Mouse (Mus musculus): Measurements from ENCODE around the gene Phf19. TPM values are rescaled to one million over a fixed set of nuclear protein-coding genes. Genes with fewer than 3 reads are reported as not detected.
A peak's percentile ranks its signal among the peaks of the same experiment; 100 is the strongest.

Gene Phf19
- total and polyA plus RNA-seq, 3 experiments: 10.2 to 26.2 TPM; not detected in 1

DNA sequence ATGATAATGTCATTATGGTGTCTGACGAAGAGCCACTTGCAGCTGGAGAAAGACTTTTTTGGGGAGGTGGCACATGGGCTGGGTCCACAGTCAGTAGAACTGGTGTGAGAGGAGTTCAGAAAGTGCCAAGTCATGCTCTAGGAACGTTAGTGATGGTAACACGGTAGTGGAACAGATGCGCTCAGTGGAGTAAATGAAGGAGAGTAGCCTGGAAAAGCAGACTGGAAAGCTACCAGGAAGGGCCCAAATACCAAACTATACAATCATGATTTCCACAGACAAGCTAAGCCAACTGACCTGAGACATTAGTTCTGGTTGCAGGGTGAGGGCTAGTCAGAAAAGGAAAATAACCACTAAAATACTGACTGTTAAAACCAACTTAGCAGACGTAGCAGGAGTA, 44.1 kb downstream of the Phf19 start:
- peak; percentile 87 for DNase-seq (ENCODE audit: low read depth, low spot score)
- Histone ChIP-seq H3K79me2 (ENCODE audit: control insufficient read depth, insufficient read depth, low read length, poor library complexity) (peaks cover 48% of the 10 kb centered on the region), H3K27ac (ENCODE audit: control insufficient read depth, low read depth, low read length) (peak overlapping the region; percentile 78), H3K4me3 (ENCODE audit: control insufficient read depth in 1 of 2, insufficient read depth in 1 of 2, low read depth in 2 of 2, low read length in 2 of 2) (peak overlapping the region; percentile 57 to 61), H3K9me3 (replicated peaks; ENCODE audit: insufficient read depth, low read length) (no peaks in the 10 kb centered on the region), H3K36me3 (ENCODE audit: control insufficient read depth in 1 of 2, insufficient read depth in 2 of 2, low read length in 2 of 2) (peaks cover 15 to 19% of the 10 kb centered on the region in 2 experiments), H3K27me3 (ENCODE audit: control insufficient read depth in 1 of 2, insufficient read depth in 2 of 2, low read length in 2 of 2) (no peaks in the 10 kb centered on the region), H3K9ac (ENCODE audit: control insufficient read depth, low read depth, low read length, poor library complexity, severe bottlenecking) (peak overlapping the region; percentile 84), H3K4me1 (ENCODE audit: control insufficient read depth in 1 of 2, insufficient read depth in 2 of 2, low read length in 2 of 2) (peaks cover 3 to 9% of the 10 kb centered on the region in 2 experiments; a peak in 3 of 4 replicates)
- peak in 1 of 2 experiments; percentile 62; a peak in 2 of 4 replicates for TF ChIP-seq POLR2A (IDR thresholded peaks at IDR 0.05; ENCODE audit: control insufficient read depth in 1 of 2, insufficient read depth in 1 of 2, low read depth in 1 of 2, low read length in 2 of 2, poor library complexity in 1 of 2)
- peak; percentile 76 for TF ChIP-seq SIN3A (IDR thresholded peaks at IDR 0.05; ENCODE audit: low read length)
- TF ChIP-seq TBP (IDR thresholded peaks at IDR 0.05; ENCODE audit: low read depth, low read length): peak; percentile 76
- TF ChIP-seq ETS1 (IDR thresholded peaks at IDR 0.05; ENCODE audit: low read depth, low read length): peak; percentile 51; the same call in 1 of the 2 replicates
- no peak for TF ChIP-seq TAL1 (IDR thresholded peaks at IDR 0.05; ENCODE audit: low read length)
- TF ChIP-seq EP300 (IDR thresholded peaks at IDR 0.05; ENCODE audit: low read depth in 1 of 2, low read length in 2 of 2): no peak
- TF ChIP-seq MXI1 (IDR thresholded peaks at IDR 0.05; ENCODE audit: low read depth, low read length): peak; percentile 83
- no peak for TF ChIP-seq GATA1 (IDR thresholded peaks at IDR 0.05; ENCODE audit: low read depth, low read length)
- TF ChIP-seq GABPA (IDR thresholded peaks at IDR 0.05; ENCODE audit: low read depth, low read length): peak; percentile 76; the same call in 1 of the 2 replicates
- TF ChIP-seq RCOR1 (IDR thresholded peaks at IDR 0.05; ENCODE audit: low read depth, low read length): 0 out of 2 replicates have a peak, but pooled peaks have one; percentile 19
- peak; percentile 80; the same call in 1 of the 2 replicates for TF ChIP-seq MYC (IDR thresholded peaks at IDR 0.05; ENCODE audit: low read depth, low read length)
- no peak for TF ChIP-seq USF2 (IDR thresholded peaks at IDR 0.05; ENCODE audit: borderline replicate concordance in 1 of 2, insufficient read depth in 1 of 2, low read depth in 1 of 2, low read length in 2 of 2)
- peak; percentile 80 for TF ChIP-seq MAX (IDR thresholded peaks at IDR 0.05; ENCODE audit: low read length)

DNA sequence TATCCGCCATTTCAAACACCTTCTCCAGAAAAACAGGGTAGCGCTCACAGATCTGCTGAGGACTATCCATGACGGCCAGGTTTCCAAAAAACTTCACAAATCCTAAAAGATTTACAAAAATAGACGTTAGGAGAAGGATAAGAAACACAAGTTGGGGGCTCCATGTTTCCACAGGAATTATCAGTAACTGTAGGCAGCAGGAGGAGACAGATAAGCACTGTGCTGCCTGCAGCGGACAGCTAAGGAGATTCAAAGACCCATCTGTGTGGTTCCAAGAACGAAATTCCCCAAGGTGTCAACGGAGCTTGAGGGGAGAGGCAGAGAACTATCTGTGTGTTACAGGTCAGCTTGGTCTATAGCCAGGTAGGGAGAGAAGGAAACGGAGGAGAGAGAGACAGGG, 56.1 kb downstream of the Phf19 start:
- 0 out of 2 replicates have a peak, but pooled peaks have one; percentile 12 for TF ChIP-seq ETS1 (IDR thresholded peaks at IDR 0.05; ENCODE audit: low read depth, low read length)
- peak; percentile 40 to 78; a peak in 3 of 4 replicates for TF ChIP-seq EP300 (IDR thresholded peaks at IDR 0.05; ENCODE audit: low read depth in 1 of 2, low read length in 2 of 2)
- TF ChIP-seq MYC (IDR thresholded peaks at IDR 0.05; ENCODE audit: low read depth, low read length): no peak
- peak; percentile 57; the same call in 1 of the 2 replicates for TF ChIP-seq RCOR1 (IDR thresholded peaks at IDR 0.05; ENCODE audit: low read depth, low read length)
- TF ChIP-seq TAL1 (IDR thresholded peaks at IDR 0.05; ENCODE audit: low read length): peak; percentile 37; the same call in 1 of the 2 replicates
- peak; percentile 70 for TF ChIP-seq GATA1 (IDR thresholded peaks at IDR 0.05; ENCODE audit: low read depth, low read length)
- no peak for TF ChIP-seq POLR2AphosphoS5 (IDR thresholded peaks at IDR 0.05; ENCODE audit: borderline replicate concordance, low read depth, low read length)
- no peak for TF ChIP-seq USF1 (IDR thresholded peaks at IDR 0.05; ENCODE audit: low read depth, low read length)
- TF ChIP-seq TCF12 (IDR thresholded peaks at IDR 0.05; ENCODE audit: low read depth, low read length): peak; percentile 79
- no peak for TF ChIP-seq UBTF (IDR thresholded peaks at IDR 0.05; ENCODE audit: borderline replicate concordance, insufficient read depth, low read depth, low read length)
- no peak for TF ChIP-seq USF2 (IDR thresholded peaks at IDR 0.05; ENCODE audit: borderline replicate concordance in 1 of 2, insufficient read depth in 1 of 2, low read depth in 1 of 2, low read length in 2 of 2)
- H3K9me3 ChIP-seq (replicated peaks; ENCODE audit: insufficient read depth, low read length): no peaks in the 10 kb centered on the region
- no peaks in the 10 kb centered on the region for H3K27me3 ChIP-seq (ENCODE audit: control insufficient read depth in 1 of 2, insufficient read depth in 2 of 2, low read length in 2 of 2)
- no peak overlapping the region for H3K9ac ChIP-seq (ENCODE audit: control insufficient read depth, low read depth, low read length, poor library complexity, severe bottlenecking)
- no peaks in the 10 kb centered on the region for H3K4me1 ChIP-seq (ENCODE audit: control insufficient read depth in 1 of 2, insufficient read depth in 2 of 2, low read length in 2 of 2)
- no peak overlapping the region for H3K27ac ChIP-seq (ENCODE audit: control insufficient read depth, low read depth, low read length)
- no peak for DNase-seq (ENCODE audit: low read depth, low spot score)
- H3K36me3 ChIP-seq (ENCODE audit: control insufficient read depth in 1 of 2, insufficient read depth in 2 of 2, low read length in 2 of 2): peaks cover 8 to 47% of the 10 kb centered on the region in 2 experiments
- H3K79me2 ChIP-seq (ENCODE audit: control insufficient read depth, insufficient read depth, low read length, poor library complexity): peaks cover 1% of the 10 kb centered on the region; the same call in 1 of the 2 replicates
- no peak overlapping the region for H3K4me3 ChIP-seq (ENCODE audit: control insufficient read depth in 1 of 2, insufficient read depth in 1 of 2, low read depth in 2 of 2, low read length in 2 of 2)

Measured in MEL (cell line).